Mouse (Mus musculus): Measurements from ENCODE around the gene Prkab1. TPM values are rescaled to one million over a fixed set of nuclear protein-coding genes. Genes with fewer than 3 reads are reported as not detected.

Prkab1 gene
- total and polyA plus RNA-seq, 2 experiments = 13.6 to 48.5 TPM

DNA sequence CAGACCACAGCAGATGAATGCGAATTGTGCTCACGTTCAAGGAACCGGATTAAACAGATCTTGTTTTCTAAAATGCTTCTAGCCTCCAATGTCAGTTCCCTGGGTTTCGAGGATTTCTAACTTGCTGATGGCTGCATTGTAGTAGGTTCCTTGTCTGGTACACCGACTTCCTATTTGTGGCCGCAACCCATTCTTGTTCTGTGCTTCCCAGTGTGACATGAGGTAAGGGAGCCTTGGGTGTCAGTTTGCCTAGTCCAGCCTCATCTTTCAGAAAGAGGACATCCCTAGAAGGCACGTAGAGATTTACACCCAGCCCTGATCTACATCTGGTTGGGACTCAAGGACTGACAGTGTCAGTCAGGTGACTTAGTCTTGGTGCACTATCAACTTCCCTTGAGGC, 12.6 kb downstream of the Prkab1 start:
- 91% methylated on average over 7 of the region's 7 CpGs for WGBS
- Histone ChIP-seq H3K4me1 (ENCODE audit: control insufficient read depth, insufficient read depth, low read length) (no peaks in the 10 kb centered on the region), H3K27ac (replicated peaks; ENCODE audit: insufficient read depth, low read depth, low read length) (no peak overlapping the region)

DNA sequence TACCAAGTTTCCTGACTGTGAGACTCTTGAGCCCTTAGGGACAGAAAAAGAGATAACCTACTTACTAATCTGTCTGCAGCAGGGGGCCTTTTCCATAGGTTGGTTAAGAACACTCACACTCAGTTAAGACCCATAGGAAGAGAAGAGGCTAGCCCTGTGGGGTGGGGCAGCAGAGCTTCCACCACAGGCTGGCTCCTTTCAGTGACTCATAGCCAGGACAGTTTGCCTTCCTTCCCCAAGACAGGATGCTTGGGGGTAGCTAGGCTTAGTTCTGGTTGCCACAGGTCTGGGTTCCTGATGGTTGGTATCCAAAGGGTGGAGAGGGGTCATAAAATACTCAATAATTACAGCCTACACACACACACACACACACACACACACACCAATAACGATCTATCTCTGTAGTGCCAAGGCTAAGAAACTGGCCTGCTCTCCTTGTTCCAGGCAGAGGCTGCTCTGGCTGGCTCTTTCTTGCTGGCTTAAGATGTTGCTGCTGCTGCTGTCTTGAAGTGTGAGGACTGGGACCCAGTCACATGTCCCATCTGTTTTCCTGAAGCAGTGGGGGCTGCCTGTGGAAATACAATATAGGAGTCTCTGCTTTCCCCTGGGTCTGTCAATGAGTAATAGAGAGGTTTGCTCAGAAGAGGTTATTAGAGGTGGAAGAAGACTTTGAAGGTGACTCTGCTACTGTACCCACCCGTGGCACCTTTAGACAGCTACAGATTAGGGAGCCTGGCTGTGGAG, 14.3 kb downstream of the Prkab1 start:
- Histone ChIP-seq H3K27me3 (ENCODE audit: control insufficient read depth, insufficient read depth, low read length) (no peaks in the 10 kb centered on the region), H3K79me2 (ENCODE audit: control insufficient read depth, insufficient read depth, low read length) (no peaks in the 10 kb centered on the region), H3K4me3 (ENCODE audit: insufficient read depth, low read depth, low read length) (no peak overlapping the region), H3K27ac (replicated peaks; ENCODE audit: insufficient read depth, low read depth, low read length) (no peak overlapping the region), H3K36me3 (ENCODE audit: control insufficient read depth, insufficient read depth, low read length) (peaks cover 8% of the 10 kb centered on the region; the same call in 1 of the 2 replicates), H3K4me1 (ENCODE audit: control insufficient read depth, insufficient read depth, low read length) (no peaks in the 10 kb centered on the region), H3K9ac (ENCODE audit: low read depth, low read length) (no peak overlapping the region)
- no peak for DNase-seq (ENCODE audit: extremely low read depth, low read depth, low spot score)
- WGBS = 42% methylated on average over 2 of the region's 2 CpGs
- TF ChIP-seq POLR2A (IDR thresholded peaks at IDR 0.05; ENCODE audit: extremely low read depth, insufficient read depth, low read length) (no peak), CTCF (IDR thresholded peaks at IDR 0.05; ENCODE audit: low read depth, low read length) (no peak)

More for the DNA sequence above, 12.6 kb downstream of the Prkab1 start:
- Histone ChIP-seq H3K36me3 (ENCODE audit: control insufficient read depth, insufficient read depth, low read length) (peaks cover 19% of the 10 kb centered on the region), H3K9ac (ENCODE audit: low read depth, low read length) (no peak overlapping the region), H3K79me2 (ENCODE audit: control insufficient read depth, insufficient read depth, low read length) (no peaks in the 10 kb centered on the region), H3K4me3 (ENCODE audit: insufficient read depth, low read depth, low read length) (no peak overlapping the region), H3K27me3 (ENCODE audit: control insufficient read depth, insufficient read depth, low read length) (no peaks in the 10 kb centered on the region)
- TF ChIP-seq POLR2A (IDR thresholded peaks at IDR 0.05; ENCODE audit: extremely low read depth, insufficient read depth, low read length) (no peak), CTCF (IDR thresholded peaks at IDR 0.05; ENCODE audit: low read depth, low read length) (no peak)
- peak; percentile 14 for DNase-seq (ENCODE audit: extremely low read depth, low read depth, low spot score)

DNA sequence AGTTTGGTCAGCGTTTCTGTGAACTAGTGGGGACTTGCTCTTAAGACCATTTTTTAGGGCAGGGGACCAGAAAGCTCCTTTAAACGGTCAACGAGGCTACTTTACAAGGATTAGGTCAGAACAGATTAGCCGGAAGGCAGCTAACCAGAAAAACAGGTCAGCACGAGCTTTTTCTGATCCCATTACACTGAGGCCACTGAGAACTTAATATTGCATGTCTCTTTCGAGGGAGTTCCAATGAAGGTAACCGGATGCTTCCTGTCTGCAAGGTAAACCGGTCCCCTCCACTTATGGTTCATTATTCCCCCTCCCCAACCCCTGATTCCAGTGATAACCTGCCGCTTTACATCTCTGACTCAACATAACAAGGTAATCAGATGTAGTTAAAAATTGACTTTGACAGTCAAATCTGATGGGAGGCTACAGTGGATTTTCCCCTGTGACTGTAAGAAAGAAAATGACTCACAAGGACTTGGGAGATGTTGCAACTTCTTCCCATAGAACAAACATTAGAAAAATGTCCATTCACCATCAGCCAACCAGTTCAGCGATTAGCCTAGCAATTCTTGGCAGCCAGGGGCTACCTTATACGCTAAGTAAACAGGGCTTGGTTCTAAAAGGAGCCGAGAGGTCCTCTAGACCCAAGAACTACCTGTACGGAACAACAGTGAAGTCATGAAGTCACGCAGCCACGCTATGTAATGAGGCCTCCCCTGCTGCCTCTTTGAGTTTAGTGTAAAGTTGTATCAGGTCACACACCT, 15.0 kb downstream of the Prkab1 start:
- no peak overlapping the region for H3K27ac ChIP-seq (replicated peaks; ENCODE audit: insufficient read depth, low read depth, low read length)
- no peak overlapping the region for H3K4me3 ChIP-seq (ENCODE audit: insufficient read depth, low read depth, low read length)
- DNase-seq (ENCODE audit: extremely low read depth, low read depth, low spot score) = no peak
- H3K9ac ChIP-seq (ENCODE audit: low read depth, low read length) = no peak overlapping the region
- peaks cover 8% of the 10 kb centered on the region; the same call in 1 of the 2 replicates for H3K36me3 ChIP-seq (ENCODE audit: control insufficient read depth, insufficient read depth, low read length)
- TF ChIP-seq CTCF (IDR thresholded peaks at IDR 0.05; ENCODE audit: low read depth, low read length) (no peak), POLR2A (IDR thresholded peaks at IDR 0.05; ENCODE audit: extremely low read depth, insufficient read depth, low read length) (no peak)
- WGBS = 73% methylated on average over 15 of the region's 15 CpGs
- H3K79me2 ChIP-seq (ENCODE audit: control insufficient read depth, insufficient read depth, low read length) = no peaks in the 10 kb centered on the region
- no peaks in the 10 kb centered on the region for H3K27me3 ChIP-seq (ENCODE audit: control insufficient read depth, insufficient read depth, low read length)
- H3K4me1 ChIP-seq (ENCODE audit: control insufficient read depth, insufficient read depth, low read length) = no peaks in the 10 kb centered on the region

DNA sequence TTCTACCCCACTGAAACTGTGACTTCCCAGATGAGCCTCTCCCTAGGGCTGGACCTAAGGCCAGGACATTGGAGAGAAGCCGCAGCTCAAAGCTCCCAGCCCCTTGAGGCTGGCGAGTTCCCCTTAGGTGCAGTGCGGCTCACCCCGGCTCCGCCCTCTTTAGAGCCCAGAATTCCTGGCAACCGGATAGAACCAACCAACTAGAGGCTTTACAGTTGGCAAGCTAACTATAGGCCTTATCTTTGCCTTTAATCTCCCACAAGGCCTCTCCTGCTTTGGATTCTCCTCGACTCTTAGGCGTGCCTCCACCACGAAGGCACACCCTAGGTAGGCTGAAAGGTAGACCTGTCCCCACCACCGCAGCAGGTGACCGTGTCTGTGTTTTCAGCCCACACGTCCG, 16.6 kb downstream of the Prkab1 start:
- no peak for DNase-seq (ENCODE audit: extremely low read depth, low read depth, low spot score)

DNA sequence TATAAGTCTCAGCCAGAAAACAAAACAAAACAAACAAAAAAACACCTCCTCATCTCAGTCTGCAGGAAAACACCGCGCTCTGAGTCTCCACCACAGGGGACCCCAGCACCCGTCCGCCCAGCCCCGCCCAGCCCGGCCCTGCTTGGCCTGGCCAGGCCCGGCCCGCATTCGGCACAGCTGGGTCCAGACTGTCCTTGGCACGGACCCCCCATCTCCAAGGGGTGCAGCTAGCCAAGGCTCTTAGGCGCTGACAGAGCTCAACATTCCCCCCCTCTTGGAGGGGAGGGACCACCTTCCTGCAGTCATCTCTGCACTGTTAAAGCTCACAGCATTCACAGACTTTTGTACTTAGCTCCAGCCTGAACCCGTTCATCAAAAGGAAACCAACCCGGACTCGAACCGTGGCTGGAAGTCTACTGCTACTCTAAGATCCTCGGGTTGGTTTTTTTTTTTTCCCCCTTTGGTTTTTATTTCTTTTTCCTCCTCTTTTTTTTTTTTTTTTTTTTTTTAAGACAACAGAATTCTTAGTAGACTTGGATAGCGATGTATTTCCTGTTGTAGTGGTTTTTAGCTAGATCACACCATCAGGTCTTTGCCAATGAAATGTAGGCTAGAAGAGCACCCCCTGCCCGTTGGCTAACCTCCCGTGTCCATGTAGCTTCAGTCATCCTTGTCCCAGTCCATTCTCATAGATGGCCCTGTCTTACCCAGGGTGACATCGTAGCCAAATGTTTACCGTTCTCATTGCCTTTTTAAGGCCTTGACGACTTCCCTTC, 17.8 kb downstream of the Prkab1 start:
- H3K79me2 ChIP-seq (ENCODE audit: control insufficient read depth, insufficient read depth, low read length) = no peaks in the 10 kb centered on the region
- TF ChIP-seq CTCF (IDR thresholded peaks at IDR 0.05; ENCODE audit: low read depth, low read length) (no peak), POLR2A (IDR thresholded peaks at IDR 0.05; ENCODE audit: extremely low read depth, insufficient read depth, low read length) (no peak)
- H3K27ac ChIP-seq (replicated peaks; ENCODE audit: insufficient read depth, low read depth, low read length) = no peak overlapping the region
- no peaks in the 10 kb centered on the region for H3K4me1 ChIP-seq (ENCODE audit: control insufficient read depth, insufficient read depth, low read length)
- no peaks in the 10 kb centered on the region for H3K36me3 ChIP-seq (ENCODE audit: control insufficient read depth, insufficient read depth, low read length)
- 83% methylated on average over 22 of the region's 22 CpGs for WGBS
- H3K4me3 ChIP-seq (ENCODE audit: insufficient read depth, low read depth, low read length) = no peak overlapping the region
- no peaks in the 10 kb centered on the region for H3K27me3 ChIP-seq (ENCODE audit: control insufficient read depth, insufficient read depth, low read length)
- no peak for DNase-seq (ENCODE audit: extremely low read depth, low read depth, low spot score)
- no peak overlapping the region for H3K9ac ChIP-seq (ENCODE audit: low read depth, low read length)

More for the DNA sequence above, 16.6 kb downstream of the Prkab1 start:
- Histone ChIP-seq H3K4me3 (ENCODE audit: insufficient read depth, low read depth, low read length) (no peak overlapping the region), H3K4me1 (ENCODE audit: control insufficient read depth, insufficient read depth, low read length) (no peaks in the 10 kb centered on the region), H3K79me2 (ENCODE audit: control insufficient read depth, insufficient read depth, low read length) (no peaks in the 10 kb centered on the region), H3K9ac (ENCODE audit: low read depth, low read length) (no peak overlapping the region), H3K27me3 (ENCODE audit: control insufficient read depth, insufficient read depth, low read length) (no peaks in the 10 kb centered on the region), H3K36me3 (ENCODE audit: control insufficient read depth, insufficient read depth, low read length) (no peaks in the 10 kb centered on the region), H3K27ac (replicated peaks; ENCODE audit: insufficient read depth, low read depth, low read length) (no peak overlapping the region)
- TF ChIP-seq POLR2A (IDR thresholded peaks at IDR 0.05; ENCODE audit: extremely low read depth, insufficient read depth, low read length) = no peak
- TF ChIP-seq CTCF (IDR thresholded peaks at IDR 0.05; ENCODE audit: low read depth, low read length) = no peak
- 83% methylated on average over 13 of the region's 13 CpGs for WGBS

Measured in liver, adult 2 months (tissue).